Mouse (Mus musculus) cerebellum, adult 9-11 months (tissue): ENCODE measurements around the gene Cntn4.

Source experiments
- DNase-seq: peaks from one replicate; pipeline ENCODE4 v3.0.0; 2022

Gene Cntn4

GRCm38 (mm10) chr6:106675581-106675980 is 998.1 kb downstream of the Cntn4 start:
- DNase-seq: no peak

- no peak for DNase-seq
Observed at GRCm38 (mm10) chr6:106701931-106702330, 1024.5 kb downstream of the Cntn4 start.

GRCm38 (mm10) chr6:106705506-106706035 is 1028.1 kb downstream of the Cntn4 start:
- DNase-seq: no peak

- DNase-seq: no peak
Observed at GRCm38 (mm10) chr6:106725642-106726041, 1048.2 kb downstream of the Cntn4 start.

GRCm38 (mm10) chr6:106726078-106726477 is 1048.6 kb downstream of the Cntn4 start:
- DNase-seq: no peak

GRCm38 (mm10) chr6:106727703-106728102 is 1050.2 kb downstream of the Cntn4 start:
- no peak for DNase-seq

GRCm38 (mm10) chr6:106729682-106730314 is 1052.3 kb downstream of the Cntn4 start:
- no peak for DNase-seq

- no peak for DNase-seq
Observed at GRCm38 (mm10) chr6:106732563-106732962, 1055.1 kb downstream of the Cntn4 start.

- no peak for DNase-seq
Observed at GRCm38 (mm10) chr6:106738229-106738628, 1060.8 kb downstream of the Cntn4 start.

- no peak for DNase-seq
Observed at GRCm38 (mm10) chr6:106740244-106740825, 1062.9 kb downstream of the Cntn4 start.

- DNase-seq: no peak
Observed at GRCm38 (mm10) chr6:106743556-106744233, 1066.2 kb downstream of the Cntn4 start.

- no peak for DNase-seq
Observed at GRCm38 (mm10) chr6:106745673-106746394, 1068.4 kb downstream of the Cntn4 start.

GRCm38 (mm10) chr6:106747251-106747650 is 1069.8 kb downstream of the Cntn4 start:
- no peak for DNase-seq

- no peak for DNase-seq
Observed at GRCm38 (mm10) chr6:106747804-106748203, 1070.3 kb downstream of the Cntn4 start.
